Mouse (Mus musculus) ES-Bruce4 (cell line): ENCODE results near the gene Ttn. TPM values are rescaled to one million over a fixed set of nuclear protein-coding genes. Genes with fewer than 3 reads are reported as not detected.

Experiments
- H3K27ac ChIP-seq: 2 replicates; pipeline ENCODE4 v1.5.1; 2012; ENCODE audit warnings: low read length, inconsistent platforms; ENCODE audit not compliant: insufficient read depth
- H3K27me3 ChIP-seq: 2 replicates; pipeline ENCODE4 v1.6.1; 2012; ENCODE audit warnings: mild to moderate bottlenecking, low read length, inconsistent platforms; ENCODE audit not compliant: control insufficient read depth, poor library complexity, insufficient read depth, severe bottlenecking
- H3K36me3 ChIP-seq: 2 replicates; pipeline ENCODE4 v1.6.1; 2012; ENCODE audit warnings: inconsistent platforms, mild to moderate bottlenecking, low read length, moderate library complexity; ENCODE audit not compliant: control insufficient read depth, poor library complexity, insufficient read depth, severe bottlenecking
- H3K4me1 ChIP-seq: one replicate; pipeline ENCODE4 v1.8.1; 2011; ENCODE audit warnings: low read length; ENCODE audit not compliant: control insufficient read depth, insufficient read depth
- H3K4me3 ChIP-seq: 2 replicates; pipeline ENCODE4 v1.5.1; 2011; ENCODE audit warnings: low read depth, mild to moderate bottlenecking, low read length
- H3K9ac ChIP-seq: 2 replicates; pipeline ENCODE4 v1.6.1; 2012; ENCODE audit warnings: low read depth, mild to moderate bottlenecking, inconsistent platforms; ENCODE audit not compliant: poor library complexity, severe bottlenecking
- H3K9me3 ChIP-seq: replicated peaks from 2 replicates; pipeline ENCODE4 v1.6.1; 2012; ENCODE audit warnings: mild to moderate bottlenecking, low read length, inconsistent platforms; ENCODE audit not compliant: control insufficient read depth, poor library complexity, insufficient read depth, severe bottlenecking
- CTCF ChIP-seq: IDR thresholded peaks from one replicate; pipeline ENCODE4 v1.8.1; 2011; ENCODE audit warnings: low read depth, low read length
- EP300 ChIP-seq: IDR thresholded peaks from 2 replicates; pipeline ENCODE4 v1.6.1; 2011; ENCODE audit warnings: low read depth, low read length; ENCODE audit not compliant: insufficient read depth
- POLR2A ChIP-seq: IDR thresholded peaks from one replicate; pipeline ENCODE4 v1.8.1; 2011; ENCODE audit warnings: low read length; ENCODE audit not compliant: insufficient read depth
- polyA plus RNA-seq: library from polyadenylated mRNA; stranded (reverse); fragments of >200 nt; gene quantifications from 2 replicates; pipeline ENCODE4 v1.2.4, GENCODE M21; 2011; ENCODE audit warnings: low read depth; ENCODE audit not compliant: missing spikeins, insufficient read depth, insufficient read length

Ttn gene
- polyA plus RNA-seq, 1 experiment = 0.30 TPM

- Histone ChIP-seq H3K4me3 (no peak overlapping the region), H3K9ac (no peak overlapping the region), H3K27ac (no peak overlapping the region), H3K9me3 (no peaks in the 10 kb centered on the region), H3K27me3 (no peaks in the 10 kb centered on the region), H3K36me3 (no peaks in the 10 kb centered on the region), H3K4me1 (no peaks in the 10 kb centered on the region)
- no peak for TF ChIP-seq CTCF
- no peak for TF ChIP-seq POLR2A
- no peak for TF ChIP-seq EP300
Observed at GRCm38 (mm10) chr2:76961420-76962044, 20.8 kb downstream of the Ttn start.

DNA sequence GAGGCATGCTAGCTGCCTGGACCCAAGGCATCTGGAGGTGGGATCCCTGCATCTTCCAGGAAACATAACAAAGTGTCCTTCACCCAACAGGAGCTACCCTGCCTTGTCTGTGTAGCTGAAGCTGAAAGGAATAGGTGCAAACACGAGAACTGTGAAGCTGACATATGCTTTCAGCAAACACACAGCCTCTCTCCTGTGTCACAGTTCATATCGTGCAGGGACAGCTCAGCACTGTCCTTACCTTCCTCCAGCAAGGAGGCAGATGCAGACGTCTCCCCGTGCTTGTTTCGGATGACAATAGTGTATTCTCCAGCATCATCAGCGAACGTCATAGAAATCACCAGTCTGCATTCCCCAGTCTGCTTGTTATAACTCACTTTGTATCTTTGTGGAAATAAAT lies 32.6 kb downstream of the Ttn start:
- TF ChIP-seq CTCF (no peak), EP300 (no peak), POLR2A (no peak)
- H3K4me1 ChIP-seq = no peaks in the 10 kb centered on the region
- no peak overlapping the region for H3K9ac ChIP-seq
- H3K36me3 ChIP-seq = no peaks in the 10 kb centered on the region
- H3K9me3 ChIP-seq = no peaks in the 10 kb centered on the region
- H3K27ac ChIP-seq = no peak overlapping the region
- no peaks in the 10 kb centered on the region for H3K27me3 ChIP-seq
- no peak overlapping the region for H3K4me3 ChIP-seq

DNA sequence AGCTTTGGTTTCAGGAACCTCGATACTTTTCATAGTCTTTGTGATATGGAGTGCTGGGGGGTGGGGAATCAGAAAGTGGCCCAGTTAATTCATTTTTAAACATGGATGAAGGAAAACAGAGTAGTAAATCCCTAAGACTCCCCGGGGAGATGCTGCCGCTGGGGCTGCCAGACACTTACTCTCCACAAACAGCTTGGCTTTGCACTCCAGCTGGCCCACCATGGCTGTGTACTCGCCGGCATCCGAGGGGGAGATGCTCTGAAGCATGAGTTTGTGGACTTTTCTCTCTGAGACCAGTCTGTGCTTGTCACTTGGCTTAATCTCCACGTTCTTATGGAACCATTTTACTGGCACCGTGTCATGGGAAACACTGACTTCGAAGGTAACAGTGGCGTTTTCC lies 43.8 kb downstream of the Ttn start:
- no peak overlapping the region for H3K27ac ChIP-seq
- peaks cover 6% of the 10 kb centered on the region for H3K9me3 ChIP-seq
- no peaks in the 10 kb centered on the region for H3K4me1 ChIP-seq
- TF ChIP-seq CTCF (no peak), POLR2A (no peak), EP300 (no peak)
- H3K4me3 ChIP-seq = no peak overlapping the region
- no peaks in the 10 kb centered on the region for H3K27me3 ChIP-seq
- no peaks in the 10 kb centered on the region for H3K36me3 ChIP-seq
- no peak overlapping the region for H3K9ac ChIP-seq

GRCm38 (mm10) chr2:76929718-76930117 lies 52.6 kb downstream of the Ttn start:
- H3K9me3 ChIP-seq = no peaks in the 10 kb centered on the region
- H3K9ac ChIP-seq = no peak overlapping the region
- H3K4me3 ChIP-seq = no peak overlapping the region
- H3K27ac ChIP-seq = no peak overlapping the region
- H3K4me1 ChIP-seq = no peaks in the 10 kb centered on the region
- no peaks in the 10 kb centered on the region for H3K36me3 ChIP-seq
- H3K27me3 ChIP-seq = no peaks in the 10 kb centered on the region
- TF ChIP-seq CTCF (no peak), EP300 (no peak), POLR2A (no peak)

DNA sequence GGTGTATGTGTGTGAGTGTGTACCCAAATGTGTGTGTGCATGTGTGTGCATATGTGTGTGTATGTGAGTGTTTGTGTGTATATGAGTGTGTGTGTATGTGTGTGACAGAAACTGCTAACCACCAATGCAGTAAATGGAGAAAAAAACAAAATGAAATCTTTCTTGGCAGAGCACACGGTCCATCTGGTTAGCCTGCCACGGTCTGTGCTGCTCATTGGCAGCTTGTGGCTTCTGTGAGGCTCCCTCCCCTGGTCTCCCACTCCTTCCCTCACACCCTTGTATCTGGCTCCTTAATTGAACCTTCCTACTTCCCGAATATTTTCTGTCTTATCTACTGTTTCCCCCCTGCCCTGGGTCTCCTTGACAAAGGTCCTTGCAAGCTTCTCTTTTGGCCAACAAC lies 53.5 kb downstream of the Ttn start:
- TF ChIP-seq EP300 (no peak), CTCF (no peak), POLR2A (no peak)
- Histone ChIP-seq H3K4me1 (no peaks in the 10 kb centered on the region), H3K27ac (no peak overlapping the region), H3K36me3 (no peaks in the 10 kb centered on the region), H3K4me3 (no peak overlapping the region), H3K27me3 (no peaks in the 10 kb centered on the region), H3K9ac (no peak overlapping the region), H3K9me3 (no peaks in the 10 kb centered on the region)

DNA sequence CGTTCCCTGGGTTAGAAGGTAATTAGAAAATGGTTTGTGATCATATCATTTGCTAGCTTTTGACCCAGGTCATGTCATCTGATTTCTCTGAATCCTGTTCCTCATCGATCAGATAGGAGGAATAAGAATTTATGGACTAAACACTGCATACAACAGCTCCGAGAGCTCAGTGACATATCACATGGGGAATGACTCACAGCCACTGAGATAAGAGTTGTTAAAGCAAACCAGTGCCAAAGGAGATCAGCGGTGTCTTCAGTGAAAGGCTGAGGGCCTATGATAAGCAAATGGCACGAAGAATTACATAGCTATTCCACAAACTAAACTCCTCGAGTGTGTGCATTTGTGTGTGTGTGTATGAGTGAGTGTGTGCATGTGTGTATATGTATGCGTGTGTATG lies 54.0 kb downstream of the Ttn start:
- H3K27ac ChIP-seq = no peak overlapping the region
- no peak overlapping the region for H3K4me3 ChIP-seq
- H3K9ac ChIP-seq = no peak overlapping the region
- no peaks in the 10 kb centered on the region for H3K27me3 ChIP-seq
- no peaks in the 10 kb centered on the region for H3K36me3 ChIP-seq
- no peaks in the 10 kb centered on the region for H3K4me1 ChIP-seq
- TF ChIP-seq POLR2A (no peak), CTCF (no peak), EP300 (no peak)
- H3K9me3 ChIP-seq = no peaks in the 10 kb centered on the region
